Mouse (Mus musculus) erythroblast, embryonic 14.5 days (primary cell): ENCODE measurements around the gene Arid4a.

Source experiments
- GATA1 ChIP-seq: IDR thresholded peaks from 2 replicates; pipeline ENCODE4 v1.6.1; 2012; ENCODE audit warnings: low read length, inconsistent platforms, mixed read lengths
- TAL1 ChIP-seq: IDR thresholded peaks from 3 replicates; pipeline ENCODE4 v1.6.1; 2012; ENCODE audit warnings: low read length, inconsistent platforms, mixed read lengths

- TF ChIP-seq GATA1: no peak
- no peak for TF ChIP-seq TAL1
These were observed 8.9 kb upstream of the Arid4a start for GRCm38 (mm10) chr12:71006901-71007300.
